Mouse (Mus musculus): ENCODE data around the gene Dus3l.

The Dus3l gene

DNA sequence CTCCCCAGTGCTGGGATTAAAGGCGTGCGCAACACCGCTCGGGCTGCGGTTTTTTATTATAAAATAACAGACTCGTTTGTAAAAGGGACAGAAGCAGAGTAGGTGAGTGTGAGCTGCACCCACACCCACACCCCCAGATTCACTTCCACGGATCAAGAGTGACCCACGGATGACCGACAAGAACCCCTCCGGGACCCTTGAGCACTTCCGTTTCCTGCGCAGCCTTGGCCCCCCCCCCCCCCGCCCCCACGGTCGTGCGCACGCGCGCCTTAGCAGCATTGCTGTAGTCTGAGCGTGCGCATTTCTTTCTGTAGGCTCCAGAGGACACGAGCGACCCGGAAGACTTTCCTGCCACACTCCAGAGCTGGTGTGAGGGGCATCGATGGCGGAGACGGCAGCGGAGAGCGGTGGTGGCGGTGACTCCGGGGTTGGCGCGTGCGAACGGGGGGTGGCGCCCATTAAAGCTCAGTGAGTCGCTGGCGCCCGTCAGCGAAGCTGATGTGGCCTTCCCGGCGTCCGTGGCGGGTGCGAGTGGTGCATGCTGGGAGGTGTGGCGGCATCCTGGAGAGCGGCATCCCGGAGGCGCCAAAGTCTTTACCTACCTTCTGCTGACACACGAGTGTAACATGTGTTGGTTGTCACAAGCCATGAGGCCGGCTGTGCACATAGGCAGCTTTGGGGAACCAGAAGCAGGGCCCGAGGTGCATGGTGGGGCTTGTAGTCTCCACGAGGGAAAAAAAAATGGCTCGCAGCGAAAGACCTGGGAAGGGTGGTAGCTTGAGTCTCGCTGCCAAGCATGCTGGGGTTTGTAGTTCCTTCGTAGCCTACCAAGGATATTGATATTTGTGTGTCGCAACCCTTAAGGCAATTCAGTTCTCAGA, at the start of gene Dus3l:
Dus3l (plus strand) TSS at position 284 of the 881 bp plus-strand sequence.
- DNase-seq = peak; percentile 92

DNA sequence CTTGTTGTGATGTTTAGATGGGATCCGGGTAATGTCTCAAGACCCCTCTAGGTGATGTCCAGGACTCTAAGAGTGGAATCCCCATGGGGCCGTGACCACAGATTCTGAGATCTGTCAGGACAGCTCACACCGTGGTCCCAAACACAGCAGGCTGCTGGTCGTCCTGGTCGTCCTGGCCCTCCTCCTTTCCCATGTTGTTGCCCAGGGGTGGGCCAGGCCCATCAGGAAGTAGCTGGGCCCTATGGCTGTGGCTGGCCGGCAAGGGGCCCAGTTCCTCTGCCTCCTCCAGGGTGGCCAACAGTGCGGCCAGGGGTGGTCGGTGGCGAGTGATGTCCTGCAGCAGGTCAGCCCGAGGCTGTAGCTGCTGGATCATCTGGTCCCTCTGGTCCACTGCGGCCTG, 49.2 kb upstream of the Dus3l start:
- no peak for DNase-seq

DNA sequence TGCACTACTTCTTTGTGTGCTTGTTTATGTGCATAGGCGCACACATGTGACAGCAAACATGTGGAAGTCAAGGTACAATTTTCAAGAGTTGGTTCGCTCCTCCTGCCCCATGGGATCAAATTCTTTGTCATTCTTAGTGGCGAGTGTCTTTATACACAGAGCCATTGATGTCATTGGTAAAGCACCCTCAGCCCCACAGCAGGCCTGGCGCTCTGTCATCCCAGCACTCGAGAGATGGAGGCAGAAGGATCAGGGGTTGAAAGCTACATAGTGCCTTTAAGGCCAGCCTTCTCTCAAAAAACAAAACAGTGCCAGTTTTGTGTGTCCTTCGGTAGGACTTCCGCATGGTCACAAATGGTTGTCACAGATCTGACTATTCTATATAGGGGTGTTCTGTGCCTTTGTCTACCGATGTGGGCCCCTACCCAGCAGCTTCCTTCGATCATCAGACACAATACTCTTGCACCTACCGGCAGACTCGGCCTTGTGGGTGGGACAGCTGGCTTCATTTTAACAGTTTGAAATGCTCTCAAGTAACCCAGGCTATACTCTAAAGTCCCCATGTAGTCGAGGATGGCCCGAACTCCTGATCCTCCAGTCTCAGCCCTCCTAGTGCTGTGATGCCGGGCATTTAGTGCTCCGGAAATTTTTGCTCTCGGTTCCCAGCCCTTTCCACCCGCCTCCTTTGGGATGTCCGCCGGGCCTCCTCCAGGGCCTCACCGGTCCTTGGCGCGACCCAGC, 48.5 kb upstream of the Dus3l start:
- DNase-seq = no peak

- peak; percentile 93 to 95 for DNase-seq
These were observed 47.7 kb upstream of the Dus3l start for GRCm38 (mm10) chr17:56716655-56717362.

- DNase-seq = peak; percentile 91
These were observed 47.0 kb upstream of the Dus3l start, which contains the start of the genes Ndufa11 and Vmac for GRCm38 (mm10) chr17:56717363-56718058. TSS of gene Ndufa11 (plus strand) at chr17:56717767. TSS of gene Vmac (minus strand) at chr17:56718022.

- DNase-seq = no peak
These were observed 42.1 kb upstream of the Dus3l start for GRCm38 (mm10) chr17:56722441-56722840.

DNA sequence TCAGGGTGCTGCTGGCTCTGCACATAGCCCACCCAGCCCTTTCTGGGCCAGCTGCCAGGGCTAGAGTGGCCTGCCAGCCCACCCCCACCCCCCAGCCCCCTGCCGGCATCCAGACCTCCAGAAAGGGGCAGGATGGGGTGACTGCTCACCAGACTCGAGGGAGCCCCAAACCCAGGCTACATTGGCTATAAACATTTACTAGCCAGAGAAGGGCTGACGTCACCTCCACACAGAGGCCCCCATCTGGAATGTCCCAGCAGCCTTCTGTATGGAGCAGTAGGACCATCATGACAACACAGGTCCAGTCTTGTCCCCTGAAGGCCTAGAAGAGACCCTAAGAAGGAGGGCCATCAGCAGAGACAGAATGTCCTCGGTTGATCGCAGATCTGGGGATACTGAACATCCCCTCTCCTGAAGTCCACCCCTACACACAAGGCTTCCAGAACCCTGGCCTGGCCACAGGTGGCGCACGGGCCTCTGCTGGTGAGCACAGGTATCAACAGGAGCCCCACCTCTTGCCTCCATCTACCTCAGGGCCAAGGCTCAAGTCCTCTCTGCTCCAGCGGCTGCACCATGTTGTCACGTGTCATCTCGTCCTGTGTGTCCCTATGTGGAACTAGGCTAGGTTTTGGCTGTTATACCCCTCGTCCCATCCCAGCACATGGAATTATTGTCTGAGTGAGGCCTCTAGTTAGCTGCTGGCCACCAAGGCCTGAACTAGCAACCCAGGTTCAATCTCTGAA, 41.0 kb upstream of the Dus3l start:
- DNase-seq = no peak

DNA sequence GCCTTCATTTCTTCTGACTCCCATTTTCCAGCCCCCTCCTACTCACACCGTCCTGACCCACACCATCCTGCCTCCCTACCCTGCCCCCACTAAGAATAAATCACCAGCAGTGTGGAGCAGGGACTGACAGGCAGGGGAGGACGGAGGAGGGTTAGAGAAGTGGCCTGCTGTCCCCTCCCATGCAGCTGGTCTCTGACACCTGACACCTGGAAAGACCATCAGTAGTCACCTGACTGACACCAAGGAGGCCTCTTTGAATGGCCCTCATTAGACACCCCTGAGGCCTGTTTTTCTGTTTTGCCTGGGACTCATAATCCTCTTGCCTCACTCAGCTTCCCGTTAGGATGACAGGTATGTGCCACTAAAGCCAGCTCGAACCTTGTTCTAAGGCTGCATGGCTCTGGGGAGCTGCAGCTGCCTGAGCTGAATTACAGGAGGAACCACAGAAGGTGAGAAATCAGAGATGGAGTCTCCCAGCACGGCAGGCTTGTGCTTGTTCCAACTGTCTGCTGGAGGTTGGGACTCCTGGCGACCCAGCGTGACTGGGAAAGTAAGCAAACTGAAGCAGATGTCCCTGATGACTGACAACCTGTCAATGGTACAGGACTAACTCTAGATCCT, 37.4 kb upstream of the Dus3l start:
- DNase-seq = peak in 1 of 2 experiments; percentile 15

DNA sequence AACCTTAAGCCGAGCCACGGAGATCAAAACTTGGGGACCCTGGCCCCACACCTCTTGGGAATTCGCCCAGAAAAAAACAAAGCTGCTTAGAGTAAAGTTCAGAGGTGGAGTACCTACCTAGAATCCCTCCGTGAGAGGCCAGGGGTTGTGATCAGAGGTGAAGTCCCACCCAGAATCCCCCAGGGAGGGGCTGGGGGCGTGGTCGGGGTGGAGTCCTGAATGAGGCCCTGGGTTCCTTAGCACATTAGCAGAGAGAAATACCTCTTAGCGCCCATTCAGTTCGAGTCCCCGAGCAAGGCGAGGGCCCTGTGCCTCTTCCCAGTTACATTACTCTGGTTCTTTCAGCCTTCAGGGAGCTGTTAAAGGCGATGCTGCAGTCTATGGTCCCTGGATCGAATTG, 36.9 kb upstream of the Dus3l start:
- DNase-seq = no peak

GRCm38 (mm10) chr17:56728117-56728516, 36.4 kb upstream of the Dus3l start:
- DNase-seq = peak in 1 of 2 experiments; percentile 9

- DNase-seq = peak; percentile 40 to 57
These were observed 35.4 kb upstream of the Dus3l start for GRCm38 (mm10) chr17:56729151-56729550.

GRCm38 (mm10) chr17:56729656-56730055, 34.9 kb upstream of the Dus3l start:
- DNase-seq = no peak

GRCm38 (mm10) chr17:56736534-56736933, 28.0 kb upstream of the Dus3l start:
- no peak for DNase-seq

DNA sequence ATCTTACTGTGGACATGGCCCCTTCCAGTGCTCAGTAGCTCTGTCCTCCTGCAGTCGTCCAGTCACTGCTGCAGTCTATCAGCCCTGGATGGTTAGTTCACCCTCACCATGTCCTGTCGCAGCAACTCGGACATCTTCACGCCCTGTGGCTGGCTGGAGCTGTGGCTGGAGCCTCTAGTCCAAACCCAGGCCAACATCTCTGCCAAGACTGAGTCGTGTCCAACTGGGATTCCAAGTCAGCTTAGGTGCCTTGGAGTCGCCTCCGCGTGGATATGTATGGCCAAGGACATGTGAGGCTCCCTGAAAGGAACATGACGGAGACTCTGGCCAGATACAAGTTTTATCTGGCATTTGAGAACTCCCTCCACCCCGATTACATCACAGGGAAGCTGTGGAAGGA, 26.3 kb upstream of the Dus3l start:
- no peak for DNase-seq

DNA sequence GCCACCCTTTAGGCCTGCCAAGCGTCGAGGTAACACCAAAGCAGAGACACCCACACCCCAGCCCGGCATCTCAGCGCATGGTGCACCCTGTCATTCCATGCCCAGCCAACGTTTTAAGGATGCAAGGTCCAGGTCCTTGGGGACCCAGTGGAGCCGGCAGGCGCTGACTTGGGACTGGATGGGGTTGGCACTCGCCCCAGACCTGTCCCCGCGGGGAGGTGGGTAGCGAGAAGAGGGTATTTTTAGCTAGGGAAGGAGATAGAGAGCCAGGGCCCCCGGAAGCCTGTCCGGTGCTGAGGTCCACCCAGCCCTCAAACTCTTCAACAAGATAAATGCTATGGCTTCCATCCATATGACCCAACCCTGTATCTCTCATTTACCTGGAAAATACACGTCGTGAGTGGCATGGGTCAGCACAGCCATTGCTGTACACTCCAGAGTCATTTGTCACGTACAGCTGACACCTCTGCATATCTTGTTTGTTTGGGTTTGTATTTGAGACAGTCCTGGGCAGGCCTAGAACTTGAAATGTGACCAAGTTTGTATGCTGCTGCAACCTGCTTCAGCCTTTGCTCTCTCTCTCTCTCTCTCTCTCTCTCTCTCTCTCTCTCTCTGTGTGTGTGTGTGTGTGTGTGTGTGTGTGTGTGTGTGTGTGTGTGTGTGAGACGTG, 24.3 kb upstream of the Dus3l start:
- no peak for DNase-seq

GRCm38 (mm10) chr17:56740788-56741160, 23.8 kb upstream of the Dus3l start:
- no peak for DNase-seq

DNA sequence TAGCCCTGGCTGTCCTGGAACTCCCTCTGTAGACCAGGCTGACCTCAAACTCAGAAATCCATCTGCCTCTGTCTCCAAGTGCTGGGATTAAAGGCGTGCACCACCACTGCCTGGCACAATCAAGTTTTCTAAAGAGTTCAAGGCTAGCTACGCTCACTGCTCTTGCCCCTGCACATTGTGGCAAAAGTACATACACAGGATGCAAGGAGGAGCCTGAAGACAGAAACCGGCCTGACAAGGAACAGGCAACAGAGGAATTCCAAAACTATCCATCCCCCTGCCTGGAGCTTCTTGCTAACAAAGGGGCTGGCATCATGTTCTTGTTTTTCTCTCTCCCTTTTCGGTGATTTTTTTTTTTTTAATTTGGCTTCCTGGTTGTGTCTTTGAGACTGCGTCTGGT, 20.4 kb upstream of the Dus3l start:
- DNase-seq = no peak

DNA sequence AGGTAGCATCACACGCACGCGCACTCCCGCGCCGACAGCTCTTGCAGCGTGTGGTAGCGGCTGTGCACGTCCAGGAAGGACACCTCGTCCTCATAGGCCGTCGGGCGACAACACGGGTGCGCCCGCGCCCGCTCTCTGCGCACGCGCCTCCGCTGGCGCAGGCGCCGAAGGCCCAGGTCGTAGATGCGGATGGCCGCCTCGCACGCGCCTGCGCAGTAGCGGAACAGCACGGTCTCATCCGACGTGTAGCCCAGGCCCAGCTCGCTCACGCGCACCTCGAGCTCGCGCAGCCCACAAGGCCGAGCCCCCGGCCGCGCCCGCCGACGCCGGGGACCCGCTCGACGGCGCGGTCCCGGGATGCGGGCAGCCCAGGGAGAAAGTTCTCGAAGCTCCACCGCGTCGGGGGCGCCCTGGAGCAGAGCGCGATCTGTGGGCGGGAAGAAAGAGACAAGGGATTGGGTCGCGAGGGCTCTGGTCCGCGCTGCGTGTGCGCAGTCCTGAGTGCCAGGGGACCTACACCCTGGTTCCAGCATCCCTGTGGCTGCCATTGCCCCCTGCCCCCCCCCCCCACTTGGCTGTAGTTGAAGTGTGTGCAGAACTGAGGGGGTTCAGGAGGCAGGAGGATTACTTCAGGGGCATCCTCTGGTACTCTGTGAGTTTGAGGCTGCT, 13.0 kb upstream of the Dus3l start:
- no peak for DNase-seq

- no peak for DNase-seq
These were observed 11.1 kb upstream of the Dus3l start for GRCm38 (mm10) chr17:56753452-56753851.

Measured in cerebellum, adult 18-20 months (tissue).